Mouse (Mus musculus) lung, embryonic 14.5 days (tissue): Measurements from ENCODE around the gene Slc35e3. TPM values are rescaled to one million over a fixed set of nuclear protein-coding genes. Genes with fewer than 3 reads are reported as not detected.

Experiments used
- ATAC-seq: fragments of 200-750 bp; cut with Nextera tagmentation; 2 replicates; pipeline ENCODE4 v1.8.0; 2017; ENCODE audit warnings: mild to moderate bottlenecking, moderate TSS enrichment, moderate library complexity; ENCODE audit not compliant: insufficient read depth
- DNase-seq: peaks from one replicate; pipeline ENCODE4 v3.0.0-alpha.2; 2015
- H3K27ac ChIP-seq: fragments of 300-500 bp; sonication (generic); 2 replicates; pipeline ENCODE4 v1.5.1; 2014; ENCODE audit warnings: low read depth, mild to moderate bottlenecking, moderate library complexity
- H3K27me3 ChIP-seq: fragments of 300-500 bp; sonication (generic); 2 replicates; pipeline ENCODE4 v1.6.1; 2014; ENCODE audit warnings: low read length, control low read depth; ENCODE audit not compliant: insufficient read depth
- H3K36me3 ChIP-seq: fragments of 300-500 bp; sonication (generic); 2 replicates; pipeline ENCODE4 v1.6.1; 2014; ENCODE audit warnings: control low read depth; ENCODE audit not compliant: insufficient read depth
- H3K4me1 ChIP-seq: fragments of 300-500 bp; sonication (generic); 2 replicates; pipeline ENCODE4 v1.6.1; 2014; ENCODE audit warnings: antibody characterized with exemption, control low read depth; ENCODE audit not compliant: insufficient read depth
- H3K4me2 ChIP-seq: fragments of 300-500 bp; sonication (generic); 2 replicates; pipeline ENCODE4 v1.6.1; 2014; ENCODE audit warnings: mild to moderate bottlenecking
- H3K4me3 ChIP-seq: fragments of 300-500 bp; sonication (generic); 2 replicates; pipeline ENCODE4 v1.5.1; 2014; ENCODE audit warnings: low read depth, low read length
- H3K9ac ChIP-seq: fragments of 300-500 bp; sonication (generic); 2 replicates; pipeline ENCODE4 v1.6.1; 2014
- H3K9me3 ChIP-seq: fragments of 300-500 bp; sonication (generic); 2 replicates; pipeline ENCODE4 v1.6.1; 2016; ENCODE audit warnings: low read depth, low read length, control low read depth
- CTCF ChIP-seq: IDR thresholded peaks from 2 replicates; pipeline ENCODE4 v1.5.1; 2016; ENCODE audit warnings: antibody characterized with exemption, low read depth
- WGBS: fragments of 180-500 bp; shearing (Covaris S2); extraction: QIAGEN DNeasy Blood & Tissue Kit; methylation state at CpG from one replicate; pipeline ENCODE4 v1.1.7; 2014; 5-methylcytosine and 5-hydroxymethylcytosine counted together
- polyA plus RNA-seq: library from polyadenylated mRNA; unstranded; fragments of >200 nt; fragmentation: Nextera tagmentation; extraction: Ambion mirVana; gene quantifications from 2 replicates; pipeline ENCODE4 v1.2.1, GENCODE M21; 2014

Slc35e3 gene
- polyA plus RNA-seq, 1 experiment from 2014 or later = 16.7 TPM

- no peaks in the 10 kb centered on the region for H3K27me3 ChIP-seq
- ATAC-seq = no peak
- H3K4me2 ChIP-seq = no peak overlapping the region
- TF ChIP-seq CTCF = no peak
- H3K9ac ChIP-seq = no peak overlapping the region
- H3K4me1 ChIP-seq = peaks cover 9% of the 10 kb centered on the region; the same call in 1 of the 2 replicates
- no peak overlapping the region for H3K27ac ChIP-seq
- 89% methylated on average over 1 of the region's 1 CpGs for WGBS
- H3K4me3 ChIP-seq = no peak overlapping the region
- no peak for DNase-seq
- H3K36me3 ChIP-seq = peaks cover 42% of the 10 kb centered on the region
- no peaks in the 10 kb centered on the region for H3K9me3 ChIP-seq
Observed at GRCm38 (mm10) chr10:117790011-117790410, 43.8 kb upstream of the Slc35e3 start.

GRCm38 (mm10) chr10:117784646-117785045 is 38.5 kb upstream of the Slc35e3 start:
- no peak for DNase-seq
- Histone ChIP-seq H3K27me3 (no peaks in the 10 kb centered on the region), H3K4me3 (no peak overlapping the region), H3K4me1 (no peaks in the 10 kb centered on the region), H3K27ac (no peak overlapping the region), H3K9me3 (no peaks in the 10 kb centered on the region), H3K36me3 (peaks cover 83% of the 10 kb centered on the region), H3K4me2 (no peak overlapping the region), H3K9ac (no peak overlapping the region)
- TF ChIP-seq CTCF = no peak
- 95% methylated on average over 7 of the region's 7 CpGs for WGBS
- no peak for ATAC-seq

- no peak for DNase-seq
- Histone ChIP-seq H3K9me3 (no peaks in the 10 kb centered on the region), H3K4me2 (no peak overlapping the region), H3K9ac (no peak overlapping the region), H3K36me3 (peaks cover 89% of the 10 kb centered on the region), H3K27ac (no peak overlapping the region), H3K4me1 (no peaks in the 10 kb centered on the region), H3K27me3 (no peaks in the 10 kb centered on the region), H3K4me3 (no peak overlapping the region)
- 92% methylated on average over 13 of the region's 13 CpGs for WGBS
- no peak for TF ChIP-seq CTCF
- ATAC-seq = no peak
Observed at GRCm38 (mm10) chr10:117783786-117784420, 37.7 kb upstream of the Slc35e3 start.

- no peaks in the 10 kb centered on the region for H3K9me3 ChIP-seq
- H3K4me3 ChIP-seq = no peak overlapping the region
- H3K4me2 ChIP-seq = no peak overlapping the region
- no peak overlapping the region for H3K9ac ChIP-seq
- ATAC-seq = no peak
- no peak for DNase-seq
- peaks cover 93% of the 10 kb centered on the region for H3K36me3 ChIP-seq
- no peaks in the 10 kb centered on the region for H3K4me1 ChIP-seq
- WGBS = 93% methylated on average over 14 of the region's 14 CpGs
- TF ChIP-seq CTCF = no peak
- H3K27ac ChIP-seq = no peak overlapping the region
- no peaks in the 10 kb centered on the region for H3K27me3 ChIP-seq
Observed at GRCm38 (mm10) chr10:117782491-117783260, 36.5 kb upstream of the Slc35e3 start.

- Histone ChIP-seq H3K4me2 (no peak overlapping the region), H3K36me3 (peaks cover 92% of the 10 kb centered on the region), H3K4me3 (no peak overlapping the region), H3K27ac (no peak overlapping the region), H3K9ac (no peak overlapping the region), H3K4me1 (no peaks in the 10 kb centered on the region), H3K27me3 (no peaks in the 10 kb centered on the region), H3K9me3 (no peaks in the 10 kb centered on the region)
- no peak for ATAC-seq
- 79% methylated on average over 2 of the region's 2 CpGs for WGBS
- TF ChIP-seq CTCF = no peak
- no peak for DNase-seq
Observed at GRCm38 (mm10) chr10:117782056-117782455, 35.9 kb upstream of the Slc35e3 start.

- no peak overlapping the region for H3K9ac ChIP-seq
- H3K27me3 ChIP-seq = no peaks in the 10 kb centered on the region
- no peaks in the 10 kb centered on the region for H3K9me3 ChIP-seq
- WGBS = 93% methylated on average over 17 of the region's 17 CpGs
- DNase-seq = no peak
- H3K4me3 ChIP-seq = no peak overlapping the region
- H3K4me1 ChIP-seq = no peaks in the 10 kb centered on the region
- peaks cover 92% of the 10 kb centered on the region for H3K36me3 ChIP-seq
- no peak for ATAC-seq
- no peak for TF ChIP-seq CTCF
- H3K4me2 ChIP-seq = no peak overlapping the region
- no peak overlapping the region for H3K27ac ChIP-seq
Observed at GRCm38 (mm10) chr10:117781021-117781725, 35.0 kb upstream of the Slc35e3 start.
